Mouse (Mus musculus): ENCODE data around the gene Samd9l.
"Not testable (repeated sequence)": the region's sequence is repeated elsewhere in the genome, so short reads cannot be mapped to it uniquely, and the experiment has no call there.

The Samd9l gene

DNA sequence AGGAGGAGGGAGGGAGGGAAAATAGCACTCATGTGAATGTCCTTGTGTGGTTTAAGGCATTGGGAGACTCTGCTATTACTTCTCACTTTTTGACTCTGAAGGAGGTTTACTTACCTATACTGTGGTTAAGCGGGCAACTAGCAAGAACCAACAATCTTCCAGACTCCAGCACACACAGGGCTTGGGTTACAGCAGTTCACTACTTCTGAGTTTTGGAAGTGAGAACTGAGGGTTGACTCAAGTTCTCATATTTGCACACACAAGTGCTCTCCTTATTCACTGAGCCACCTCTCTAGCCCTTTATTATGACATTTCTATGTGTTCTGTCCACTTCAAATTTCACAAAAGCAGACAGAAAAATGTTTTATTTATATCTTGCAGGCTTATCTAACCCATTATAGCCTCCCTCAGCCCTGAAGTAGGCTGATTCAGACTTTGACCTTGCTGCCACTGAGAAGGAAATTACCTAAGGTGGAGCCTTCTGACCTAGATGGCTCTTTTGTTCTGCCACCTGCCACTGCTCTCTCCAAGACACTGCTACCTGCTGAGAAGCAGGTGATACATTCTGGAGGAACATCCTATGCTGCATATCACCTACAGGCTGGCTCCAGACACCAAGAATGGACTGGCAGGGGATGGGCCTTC is 55.6 kb downstream of the Samd9l start:
- not testable (repeated sequence) for DNase-seq (ENCODE audit: low spot score in 2 of 2)

DNA sequence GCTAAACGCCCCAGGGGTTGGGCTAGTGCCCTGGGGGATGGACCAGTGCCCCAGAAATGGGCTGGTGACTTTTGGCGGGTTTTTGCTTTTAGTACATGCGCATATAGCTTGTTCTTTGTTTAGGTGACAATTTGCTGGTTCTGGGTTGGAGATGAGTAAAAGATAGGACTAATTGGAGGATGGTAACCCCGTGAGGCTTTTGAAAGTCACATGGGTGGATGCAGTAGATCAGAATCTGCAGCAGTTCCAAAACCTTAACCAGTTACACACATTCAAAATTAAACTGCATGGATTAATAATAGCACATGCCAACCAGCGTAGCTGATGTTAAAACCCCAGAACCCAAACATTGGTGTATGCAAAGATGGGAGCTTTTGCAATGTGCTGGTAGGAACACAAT is 57.9 kb downstream of the Samd9l start:
- no peak for DNase-seq (ENCODE audit: low spot score in 2 of 2)

DNA sequence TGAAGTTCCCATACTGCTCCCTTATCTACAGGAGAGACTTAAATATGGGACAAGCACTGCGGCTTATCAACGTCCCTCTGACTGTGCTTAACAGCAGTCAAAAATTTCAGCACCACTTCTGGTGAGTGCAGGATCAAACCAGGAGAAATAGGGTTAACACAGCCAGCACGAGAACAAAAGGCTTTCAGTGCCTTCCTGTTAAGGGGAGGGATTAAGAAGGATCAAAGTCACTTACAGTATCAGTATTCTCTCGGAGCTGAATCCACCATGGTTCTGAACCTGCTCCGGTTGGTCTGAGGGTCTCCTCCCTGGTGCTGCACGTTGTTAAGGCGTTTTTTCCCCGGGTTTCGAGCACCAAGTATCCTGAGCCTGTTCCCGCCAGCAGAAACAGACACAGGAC is 58.4 kb downstream of the Samd9l start:
- DNase-seq (ENCODE audit: low spot score in 2 of 2): not testable (repeated sequence)

DNA sequence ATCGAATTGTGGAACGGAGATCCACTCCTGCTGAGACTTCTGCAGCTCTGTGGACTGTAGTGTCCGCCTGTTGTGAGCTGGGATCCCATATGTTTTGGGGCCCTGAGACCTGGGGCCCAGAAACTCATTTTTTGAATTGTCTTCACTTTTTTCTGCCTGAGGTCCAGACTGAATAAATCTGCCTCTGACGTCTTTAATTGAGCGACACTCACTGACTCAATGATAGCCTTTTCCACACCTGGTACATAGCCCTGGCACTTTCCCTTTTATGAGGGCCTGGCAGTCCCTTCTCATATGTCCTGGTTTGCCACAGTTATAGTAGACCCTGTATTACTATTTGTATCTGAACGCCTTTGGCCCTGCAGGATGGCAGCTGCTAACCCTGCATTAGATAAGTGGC is 60.2 kb downstream of the Samd9l start:
- not testable (repeated sequence) for DNase-seq (ENCODE audit: low spot score in 2 of 2)
